Mouse (Mus musculus): ENCODE measurements around the gene Zcrb1. TPM values are rescaled to one million over a fixed set of nuclear protein-coding genes. Genes with fewer than 3 reads are reported as not detected.

Zcrb1 gene
- 101 and 118 TPM in 2 replicates for polyA plus RNA-seq (2015; fragmentation: Nextera tagmentation; extraction: Ambion mirVana)

DNA sequence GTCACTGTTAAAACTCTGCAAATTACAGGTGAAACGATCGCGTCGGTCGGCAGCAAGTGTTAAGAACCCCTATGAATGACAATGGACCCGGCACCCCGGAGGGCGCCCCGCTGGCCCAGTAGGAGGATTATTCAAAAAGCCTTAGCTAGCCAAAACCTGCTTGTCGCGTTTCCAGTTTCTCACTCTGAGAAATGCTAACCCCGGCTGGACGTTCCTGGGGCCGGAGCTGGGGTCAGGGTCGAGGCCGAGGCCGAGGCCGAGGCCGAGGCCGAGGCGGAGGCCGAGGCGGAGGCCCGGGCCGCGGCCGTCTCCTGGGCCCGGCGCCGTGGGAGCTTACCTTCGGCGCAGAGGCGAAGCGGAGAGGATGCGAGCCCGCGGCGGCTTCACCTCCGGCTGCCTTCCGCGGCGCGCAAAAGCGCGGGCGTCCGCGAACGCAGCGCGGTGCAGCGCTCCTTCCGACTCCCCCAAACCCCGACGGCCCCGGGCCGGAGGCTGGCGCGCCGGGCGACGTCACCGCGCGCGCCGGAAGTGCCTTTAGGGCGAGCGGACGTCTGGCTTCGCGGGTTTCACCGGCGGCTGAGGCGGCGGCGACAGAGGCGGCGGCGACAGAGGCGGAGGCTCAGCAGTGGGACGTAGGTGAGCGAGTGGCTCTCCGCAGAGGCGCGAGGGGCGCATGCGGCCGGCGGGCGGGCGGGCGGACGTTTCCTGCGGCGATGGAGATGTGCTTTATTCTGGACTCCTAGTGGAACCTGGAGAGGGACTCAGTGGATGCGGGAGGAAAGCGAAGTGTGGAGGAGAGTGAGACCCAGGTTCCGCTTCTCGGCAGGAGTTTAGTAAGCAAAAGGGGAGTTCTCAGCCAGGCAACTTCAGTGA is at the start of gene Zcrb1, which contains the start of gene Pphln1:
Zcrb1 (minus strand) TSS at position 509 of the 873 bp plus-strand sequence.
Pphln1 (plus strand) TSS at position 525 of the 873 bp plus-strand sequence.
- DNase-seq (ENCODE audit: low spot score), result peak; percentile 91
- under 1% methylated on average over 76 of the region's 100 CpGs for WGBS
- peak; percentile 97 for ATAC-seq

DNA sequence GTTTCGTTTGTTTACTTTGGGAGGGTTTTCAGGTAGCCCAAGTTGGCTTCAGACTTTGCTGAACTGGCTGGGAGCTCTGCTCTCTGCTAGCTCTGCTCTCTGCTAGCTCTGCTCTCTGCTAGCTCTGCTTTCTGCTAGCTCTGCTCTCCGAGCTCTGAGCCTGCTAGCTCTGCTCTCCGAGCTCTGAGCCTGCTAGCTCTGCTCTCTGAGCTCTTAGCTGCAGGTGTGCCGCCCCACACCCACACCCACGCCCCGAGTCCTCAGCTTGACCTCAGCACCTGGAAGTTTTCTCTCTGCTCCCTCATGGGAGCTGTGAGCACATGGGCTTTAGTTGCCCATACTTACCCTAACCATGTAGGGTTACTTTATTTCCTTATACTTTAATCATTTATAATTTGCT is 45.5 kb upstream of the Zcrb1 start:
- H3K36me3 ChIP-seq (ENCODE audit: insufficient read depth, low read length), result peaks cover 8% of the 10 kb centered on the region
- H3K9me3 ChIP-seq (ENCODE audit: low read length), result no peaks in the 10 kb centered on the region
- WGBS, result 83% methylated on average over 6 of the region's 6 CpGs
- no peak overlapping the region for H3K4me3 ChIP-seq (ENCODE audit: low read depth, low read length)
- TF ChIP-seq CTCF (IDR thresholded peaks at IDR 0.05) (no peak), EP300 (IDR thresholded peaks at IDR 0.05) (no peak)
- H3K4me1 ChIP-seq (ENCODE audit: insufficient read depth, low read depth, low read length), result no peaks in the 10 kb centered on the region; the same call in 1 of the 2 replicates
- no peak overlapping the region for H3K27ac ChIP-seq (ENCODE audit: low read length)
- ATAC-seq (no peak), DNase-seq (ENCODE audit: low spot score) (no peak)
- no peak overlapping the region for H3K4me2 ChIP-seq (replicated peaks; ENCODE audit: low read depth, low read length)
- no peaks in the 10 kb centered on the region for H3K27me3 ChIP-seq (replicated peaks; ENCODE audit: insufficient read depth, low read length)
- no peak overlapping the region for H3K9ac ChIP-seq (replicated peaks; ENCODE audit: low read depth)

More for the DNA sequence above, at the start of gene Zcrb1, which contains the start of gene Pphln1:
- TF ChIP-seq CTCF (IDR thresholded peaks at IDR 0.05) (peak; percentile 5; the same call in 1 of the 2 replicates), EP300 (IDR thresholded peaks at IDR 0.05) (no peak)
- Histone ChIP-seq H3K27me3 (replicated peaks; ENCODE audit: insufficient read depth, low read length) (no peaks in the 10 kb centered on the region), H3K4me3 (ENCODE audit: low read depth, low read length) (peak within 1 kb of the TSS; percentile 97), H3K9me3 (ENCODE audit: low read length) (no peaks in the 10 kb centered on the region), H3K4me2 (replicated peaks; ENCODE audit: low read depth, low read length) (peak within 1 kb of the TSS; percentile 70), H3K9ac (replicated peaks; ENCODE audit: low read depth) (peak within 1 kb of the TSS; percentile 98), H3K4me1 (ENCODE audit: insufficient read depth, low read depth, low read length) (peaks cover 3% of the 10 kb centered on the region; the same call in 1 of the 2 replicates), H3K36me3 (ENCODE audit: insufficient read depth, low read length) (0 out of 2 replicates have a peak, but pooled peaks cover 7% of the 10 kb centered on the region), H3K27ac (ENCODE audit: low read length) (peak within 1 kb of the TSS; percentile 88)

DNA sequence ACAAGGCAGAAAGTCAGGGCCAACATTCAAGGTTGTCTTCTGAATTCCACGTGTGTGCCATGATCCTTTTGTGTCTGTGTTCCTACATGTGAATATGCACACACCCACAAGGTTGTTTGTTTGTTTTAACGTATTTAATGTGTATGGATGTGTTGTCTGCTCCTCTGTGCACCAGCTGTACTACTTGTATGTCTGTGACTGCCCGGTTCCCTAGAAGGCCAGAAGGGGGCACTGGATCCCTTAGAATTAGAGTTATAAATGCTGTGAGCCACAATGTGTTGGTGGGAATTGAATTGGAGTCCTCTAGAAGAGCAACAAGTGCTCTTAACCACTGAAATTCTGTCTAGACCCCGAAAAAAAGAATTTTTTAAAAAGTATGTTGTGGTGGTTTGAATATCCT is 44.1 kb upstream of the Zcrb1 start:
- Histone ChIP-seq H3K4me2 (replicated peaks; ENCODE audit: low read depth, low read length) (no peak overlapping the region), H3K4me3 (ENCODE audit: low read depth, low read length) (no peak overlapping the region), H3K9me3 (ENCODE audit: low read length) (no peaks in the 10 kb centered on the region), H3K27me3 (replicated peaks; ENCODE audit: insufficient read depth, low read length) (no peaks in the 10 kb centered on the region), H3K4me1 (ENCODE audit: insufficient read depth, low read depth, low read length) (no peaks in the 10 kb centered on the region), H3K9ac (replicated peaks; ENCODE audit: low read depth) (no peak overlapping the region), H3K27ac (ENCODE audit: low read length) (no peak overlapping the region), H3K36me3 (ENCODE audit: insufficient read depth, low read length) (peaks cover 8% of the 10 kb centered on the region)
- TF ChIP-seq EP300 (IDR thresholded peaks at IDR 0.05) (no peak), CTCF (IDR thresholded peaks at IDR 0.05) (peak; percentile 35)
- ATAC-seq (no peak), DNase-seq (ENCODE audit: low spot score) (no peak)
- 88% methylated on average over 4 of the region's 4 CpGs for WGBS

- ATAC-seq (peak; percentile 60), DNase-seq (ENCODE audit: low spot score) (peak; percentile 69)
- TF ChIP-seq EP300 (IDR thresholded peaks at IDR 0.05), result no peak
- TF ChIP-seq CTCF (IDR thresholded peaks at IDR 0.05), result peak; percentile 94
- H3K4me1 ChIP-seq (ENCODE audit: insufficient read depth, low read depth, low read length), result no peaks in the 10 kb centered on the region
- no peaks in the 10 kb centered on the region for H3K27me3 ChIP-seq (replicated peaks; ENCODE audit: insufficient read depth, low read length)
- no peak overlapping the region for H3K9ac ChIP-seq (replicated peaks; ENCODE audit: low read depth)
- H3K27ac ChIP-seq (ENCODE audit: low read length), result no peak overlapping the region
- no peak overlapping the region for H3K4me2 ChIP-seq (replicated peaks; ENCODE audit: low read depth, low read length)
- WGBS, result 43% methylated on average over 5 of the region's 5 CpGs
- H3K4me3 ChIP-seq (ENCODE audit: low read depth, low read length), result no peak overlapping the region
- H3K9me3 ChIP-seq (ENCODE audit: low read length), result no peaks in the 10 kb centered on the region
- H3K36me3 ChIP-seq (ENCODE audit: insufficient read depth, low read length), result peaks cover 8% of the 10 kb centered on the region
Measured at GRCm38 (mm10) chr15:93438663-93439062, 40.5 kb upstream of the Zcrb1 start.

- H3K36me3 ChIP-seq (ENCODE audit: insufficient read depth, low read length), result peaks cover 5% of the 10 kb centered on the region; the same call in 1 of the 2 replicates
- WGBS, result 86% methylated on average over 12 of the region's 12 CpGs
- ATAC-seq, result no peak
- no peaks in the 10 kb centered on the region for H3K4me1 ChIP-seq (ENCODE audit: insufficient read depth, low read depth, low read length)
- H3K27me3 ChIP-seq (replicated peaks; ENCODE audit: insufficient read depth, low read length), result no peaks in the 10 kb centered on the region
- H3K4me2 ChIP-seq (replicated peaks; ENCODE audit: low read depth, low read length), result no peak overlapping the region
- H3K4me3 ChIP-seq (ENCODE audit: low read depth, low read length), result no peak overlapping the region
- no peak for DNase-seq (ENCODE audit: low spot score)
- no peak overlapping the region for H3K27ac ChIP-seq (ENCODE audit: low read length)
- H3K9ac ChIP-seq (replicated peaks; ENCODE audit: low read depth), result no peak overlapping the region
- no peaks in the 10 kb centered on the region for H3K9me3 ChIP-seq (ENCODE audit: low read length)
- TF ChIP-seq CTCF (IDR thresholded peaks at IDR 0.05) (no peak), EP300 (IDR thresholded peaks at IDR 0.05) (no peak)
Measured at GRCm38 (mm10) chr15:93435998-93436397, 37.9 kb upstream of the Zcrb1 start.

GRCm38 (mm10) chr15:93433811-93434210 is 35.7 kb upstream of the Zcrb1 start:
- TF ChIP-seq CTCF (IDR thresholded peaks at IDR 0.05) (no peak), EP300 (IDR thresholded peaks at IDR 0.05) (no peak)
- H3K36me3 ChIP-seq (ENCODE audit: insufficient read depth, low read length), result peaks cover 5% of the 10 kb centered on the region; the same call in 1 of the 2 replicates
- H3K9ac ChIP-seq (replicated peaks; ENCODE audit: low read depth), result no peak overlapping the region
- no peak overlapping the region for H3K27ac ChIP-seq (ENCODE audit: low read length)
- H3K4me1 ChIP-seq (ENCODE audit: insufficient read depth, low read depth, low read length), result no peaks in the 10 kb centered on the region
- H3K27me3 ChIP-seq (replicated peaks; ENCODE audit: insufficient read depth, low read length), result no peaks in the 10 kb centered on the region
- H3K4me3 ChIP-seq (ENCODE audit: low read depth, low read length), result no peak overlapping the region
- DNase-seq (ENCODE audit: low spot score), result no peak
- no peaks in the 10 kb centered on the region for H3K9me3 ChIP-seq (ENCODE audit: low read length)
- peak; percentile 28; the same call in 1 of the 2 replicates for ATAC-seq
- H3K4me2 ChIP-seq (replicated peaks; ENCODE audit: low read depth, low read length), result no peak overlapping the region
- 47% methylated on average over 11 of the region's 11 CpGs for WGBS
